Mouse (Mus musculus) CH12.LX (cell line): ENCODE results near the gene Uggt1.

ENCODE experiments used
- CTCF ChIP-seq, 2 experiments: IDR thresholded peaks in 1 of 2; conservative IDR thresholded peaks in 1 of 2; 2 replicates each; pipeline ENCODE4 v1.5.1; 2011 to 2012; ENCODE audit warnings: low read depth in 2 of 2, low read length in 2 of 2, improper control_type of control experiment in 1 of 2, inconsistent platforms in 1 of 2, mild to moderate bottlenecking in 1 of 2, moderate library complexity in 1 of 2
- POLR2A ChIP-seq: IDR thresholded peaks from 2 replicates; pipeline ENCODE4 v1.6.1; 2011; ENCODE audit warnings: low read depth, mild to moderate bottlenecking, improper control_type of control experiment, low read length
- SMC3 ChIP-seq: IDR thresholded peaks from 2 replicates; pipeline ENCODE4 v1.6.1; 2011; ENCODE audit warnings: low read depth, low read length, improper control_type of control experiment
- USF1 ChIP-seq: IDR thresholded peaks from 2 replicates; pipeline ENCODE4 v1.6.1; 2014; ENCODE audit warnings: low read depth, mild to moderate bottlenecking, inconsistent platforms, low read length, improper control_type of control experiment
- ZC3H11A ChIP-seq: IDR thresholded peaks from 2 replicates; pipeline ENCODE4 v1.6.1; 2012; ENCODE audit warnings: low read depth, mild to moderate bottlenecking, inconsistent platforms, low read length, improper control_type of control experiment
- ZKSCAN1 ChIP-seq: IDR thresholded peaks from 2 replicates; pipeline ENCODE4 v1.6.1; 2012; ENCODE audit warnings: low read depth, inconsistent platforms, low read length, improper control_type of control experiment, borderline replicate concordance

- TF ChIP-seq ZKSCAN1 (no peak), CTCF (conservative IDR thresholded peaks at IDR 0.05 in 1 of 2, IDR thresholded peaks at IDR 0.05 in 1 of 2; ENCODE audit: low read depth in 2 of 2, low read length in 2 of 2) (no peak), ZC3H11A (no peak), POLR2A (no peak), SMC3 (no peak), USF1 (no peak)
These were observed 4.3 kb downstream of the Uggt1 start for GRCm38 (mm10) chr1:36240176-36240575.
